8 mouse cellular contexts compared by ENCODE assay signal in the genomic region with DNA sequence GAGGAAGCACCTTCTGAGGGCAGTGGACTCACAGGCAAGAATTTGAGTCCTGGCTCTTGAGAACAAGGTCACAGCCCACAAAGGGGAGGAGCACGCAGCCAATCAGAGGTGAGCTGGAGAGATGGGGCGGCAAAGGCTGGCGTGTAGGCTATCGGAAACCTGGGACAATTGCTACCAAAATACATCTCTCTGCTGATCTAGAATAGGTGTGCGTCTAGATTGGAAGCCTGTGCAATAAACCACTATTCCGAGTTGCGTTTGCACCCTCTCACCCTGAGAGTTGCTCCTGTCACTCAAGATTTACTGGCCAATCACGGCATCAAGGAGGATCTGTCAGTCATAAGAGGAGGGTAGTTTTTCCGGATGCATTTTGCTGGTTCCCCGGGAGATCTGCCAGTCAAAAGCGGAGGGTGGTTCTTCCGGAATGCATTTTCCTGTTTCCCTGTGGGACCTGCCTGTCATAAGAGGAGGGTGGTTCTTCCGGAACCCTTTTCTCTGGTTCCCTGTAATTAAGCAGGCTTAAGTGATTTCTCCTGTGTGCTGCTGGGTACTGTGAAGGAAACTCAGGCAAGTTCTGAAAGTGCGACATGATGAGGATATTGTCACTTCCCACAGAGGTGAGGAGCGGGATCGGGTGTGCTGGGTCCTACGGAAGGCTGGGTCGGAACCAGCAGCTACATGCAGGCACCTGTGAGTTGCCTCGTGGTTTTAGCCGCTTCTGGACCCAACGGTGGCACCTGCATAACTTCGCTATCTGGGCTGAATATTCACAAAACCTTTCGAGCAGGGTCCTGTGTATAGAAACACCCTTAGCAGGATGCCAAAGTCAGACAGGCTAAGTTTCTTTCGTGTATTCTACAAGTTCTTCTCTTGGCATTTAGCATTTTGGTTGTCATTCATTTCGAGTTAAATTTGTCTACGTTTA.
DNase-seq lines count a peak whose midpoint lies in the region; ATAC-seq lines count a peak whose summit lies in the region.
"Not testable (repeated sequence)": the region's sequence is repeated elsewhere in the genome, so short reads cannot be mapped to it uniquely, and the experiment has no call there.

No protein-coding gene starts in this region.

- H3K9me3 ChIP-seq in forebrain, embryonic 14.5 days (replicated peaks; ENCODE audit: control insufficient read depth, low read length); neural tube, embryonic 15.5 days (replicated peaks): not testable (repeated sequence)

- DNase-seq in ES-CJ7 (ENCODE audit: low read depth, low spot score), result peak; percentile 94
- DNase-seq in cerebellum, adult 11 months, result peak; percentile 86
- DNase-seq in forebrain, embryonic 14.5 days (ENCODE audit: low spot score), result peak; percentile 98
- peak; percentile 84 to 89 for DNase-seq in heart, postnatal 14 days
- DNase-seq in layer of hippocampus, adult 11-12 months (ENCODE audit: low spot score), result peak; percentile 94
- DNase-seq in lung, adult 18-20 months, result peak; percentile 93 to 94
- DNase-seq in testis, postnatal 14 days (ENCODE audit: low spot score), result peak; percentile 88

- peak overlapping the region; percentile 39 for H3K4me3 ChIP-seq in forebrain, embryonic 14.5 days (ENCODE audit: low read depth, low read length)
- peak overlapping the region; percentile 55 for H3K4me3 ChIP-seq in neural tube, embryonic 15.5 days (replicated peaks)

- not testable (repeated sequence) for H3K36me3 ChIP-seq in forebrain, embryonic 14.5 days (ENCODE audit: control insufficient read depth, insufficient read depth, low read length); neural tube, embryonic 15.5 days

- ATAC-seq in forebrain, embryonic 14.5 days, result peak; percentile 100
- peak; percentile 99 for ATAC-seq in neural tube, embryonic 15.5 days (ENCODE audit: low FRiP score)

- intact Hi-C loops in heart, postnatal 14 days (cut with DNase I), result not testable (repeated sequence)

- not testable (repeated sequence) for H3K4me1 ChIP-seq in forebrain, embryonic 14.5 days (ENCODE audit: control insufficient read depth, insufficient read depth, low read length); neural tube, embryonic 15.5 days

- H3K9ac ChIP-seq in forebrain, embryonic 14.5 days (ENCODE audit: low read length), result peak overlapping the region; percentile 46; the same call in 1 of the 2 replicates
- H3K9ac ChIP-seq in neural tube, embryonic 15.5 days (replicated peaks), result peak overlapping the region; percentile 52

- H3K27me3 ChIP-seq in forebrain, embryonic 14.5 days (replicated peaks; ENCODE audit: control insufficient read depth, insufficient read depth, low read length); neural tube, embryonic 15.5 days (replicated peaks): not testable (repeated sequence)

- peak overlapping the region; percentile 41 for H3K4me2 ChIP-seq in forebrain, embryonic 14.5 days (ENCODE audit: low read length)
- peak overlapping the region; percentile 45 for H3K4me2 ChIP-seq in neural tube, embryonic 15.5 days

- WGBS in forebrain, embryonic 14.5 days, result 3% methylated on average over 21 of the region's 26 CpGs
- WGBS in neural tube, embryonic 15.5 days, result 2% methylated on average over 25 of the region's 26 CpGs

- 0 out of 2 replicates have a peak overlapping the region, but pooled peaks have one; percentile 39 for H3K27ac ChIP-seq in forebrain, embryonic 14.5 days (ENCODE audit: low read depth, low read length)
- H3K27ac ChIP-seq in neural tube, embryonic 15.5 days (replicated peaks), result peak overlapping the region; percentile 88

Comparison
In these comparisons a context has a peak if more than half of its experiments do, and no peak if none do; other contexts are left out.
1. Peak in every context shown above with its lines: DNase-seq, ATAC-seq, H3K4me3 ChIP-seq and H3K27ac ChIP-seq.